ENCODE assay signal across 9 mouse cellular contexts in genomic region chr12:51402060-51402698, GRCm38 (mm10). TPM values are rescaled to one million over a fixed set of nuclear protein-coding genes. Genes with fewer than 3 reads are reported as not detected.
A peak's percentile ranks its signal among the peaks of the same experiment; 100 is the strongest.
DNase-seq lines count a peak whose midpoint lies in the region; ATAC-seq lines count a peak whose summit lies in the region.
"Had no signal": no experiment of that assay in that cellular context is flagged by ENCODE, and none has a peak within 500 bp of the region (broad histone marks: within the 10 kb centered on the region; RNA-seq: fewer than 3 reads in every experiment).

No protein-coding gene starts in this region.

- H3K9ac ChIP-seq in hindbrain, embryonic 16.5 days (ENCODE audit: low read depth, low read length), result no peak overlapping the region
- H3K9ac ChIP-seq: limb, embryonic 12.5 days had no signal

- WGBS in hindbrain, embryonic 10.5 days, result 78% methylated on average over 5 of the region's 5 CpGs
- 65% methylated on average over 5 of the region's 5 CpGs for WGBS in hindbrain, embryonic 16.5 days

- peaks cover 72% of the 10 kb centered on the region for H3K36me3 ChIP-seq in hindbrain, embryonic 10.5 days
- H3K36me3 ChIP-seq in hindbrain, embryonic 16.5 days (ENCODE audit: control insufficient read depth, insufficient read depth, low read length), result peaks cover 10% of the 10 kb centered on the region

- H3K9me3 ChIP-seq in hindbrain, embryonic 10.5 days, result no peaks in the 10 kb centered on the region
- H3K9me3 ChIP-seq in hindbrain, embryonic 16.5 days (ENCODE audit: control insufficient read depth, low read length), result no peaks in the 10 kb centered on the region
- H3K9me3 ChIP-seq: limb, embryonic 12.5 days had no signal

- H3K4me1 ChIP-seq in hindbrain, embryonic 10.5 days (replicated peaks), result no peaks in the 10 kb centered on the region
- H3K4me1 ChIP-seq in hindbrain, embryonic 16.5 days (ENCODE audit: control insufficient read depth, insufficient read depth, low read depth, low read length), result no peaks in the 10 kb centered on the region
- H3K4me1 ChIP-seq: limb, embryonic 12.5 days had no signal

- H3K4me3 ChIP-seq in hindbrain, embryonic 10.5 days, result no peak overlapping the region
- no peak overlapping the region for H3K4me3 ChIP-seq in hindbrain, embryonic 16.5 days (ENCODE audit: low read length)
- H3K4me3 ChIP-seq: limb, embryonic 12.5 days had no signal

- no peak overlapping the region for H3K4me2 ChIP-seq in hindbrain, embryonic 16.5 days (ENCODE audit: low read length)
- H3K4me2 ChIP-seq: limb, embryonic 12.5 days had no signal

- DNase-seq in hindbrain, embryonic 10.5 days (ENCODE audit: low spot score), result peak; percentile 8
- DNase-seq in thymus, postnatal 0 days (ENCODE audit: low spot score), result peak; percentile 15
- no peak for DNase-seq in thymus, postnatal 10 days (ENCODE audit: low spot score in 2 of 2)
- peak; percentile 19 for DNase-seq in fibroblast of lung, adult 2 months (ENCODE audit: low read depth)
- no peak for DNase-seq in urinary bladder, adult 2 months (ENCODE audit: low spot score)
- DNase-seq in gastrocnemius, adult 8-10 months (ENCODE audit: low spot score in 2 of 2), result no peak

- no peaks in the 10 kb centered on the region for H3K27me3 ChIP-seq in hindbrain, embryonic 10.5 days (ENCODE audit: insufficient read depth, poor library complexity, severe bottlenecking)
- H3K27me3 ChIP-seq in hindbrain, embryonic 16.5 days (replicated peaks; ENCODE audit: control insufficient read depth, insufficient read depth, low read length), result no peaks in the 10 kb centered on the region
- H3K27me3 ChIP-seq: limb, embryonic 12.5 days had no signal

- H3K27ac ChIP-seq in hindbrain, embryonic 10.5 days, result no peak overlapping the region
- H3K27ac ChIP-seq in hindbrain, embryonic 16.5 days (ENCODE audit: low read depth, low read length), result no peak overlapping the region
- H3K27ac ChIP-seq: limb, embryonic 12.5 days had no signal

- ATAC-seq in hindbrain, embryonic 16.5 days, result no peak
- ATAC-seq in megakaryocyte-erythroid progenitor cell, adult 5-6 weeks (replicated peaks; ENCODE audit: low FRiP score, low TSS enrichment, poor library complexity, severe bottlenecking), result 0 out of 2 replicates have a peak, but pooled peaks have one; percentile 57

RNA-seq across cellular contexts. Expression of gene Scfd1, which starts 24.9 kb away (rescaled TPM):
- polyA plus RNA-seq in hindbrain, embryonic 10.5 days (2016; fragmentation: Nextera tagmentation; extraction: Ambion mirVana), result 60.3 and 62.1 TPM in 2 replicates
- 70.1 and 72.4 TPM in 2 replicates for polyA plus RNA-seq in hindbrain, embryonic 16.5 days (2015; fragmentation: Nextera tagmentation; extraction: Ambion mirVana)
- 65.5 and 66.0 TPM in 2 replicates for polyA plus RNA-seq in thymus, postnatal 0 days (2015; fragmentation: Nextera tagmentation; extraction: Ambion mirVana)
- total RNA-seq in megakaryocyte-erythroid progenitor cell, adult 5-6 weeks (2014; fragmentation: Nextera tagmentation), result 40.2 and 46.6 TPM in 2 replicates
- total RNA-seq in megakaryocyte-erythroid progenitor cell, adult 5-6 weeks (2017), result 86.3 and 89.4 TPM in 2 replicates
- 33.3 and 39.7 TPM in 2 replicates for polyA plus RNA-seq in urinary bladder, adult 2 months (2012; rRNA removed)
- 10 to 100 TPM; 14.0 to 19.6 (median 16.3) TPM for total RNA-seq in gastrocnemius, adult 8-10 months (2022)

RNA-seq across cellular contexts. Expression of gene G2e3, which starts 54.3 kb away (rescaled TPM):
- polyA plus RNA-seq in hindbrain, embryonic 10.5 days (2016; fragmentation: Nextera tagmentation; extraction: Ambion mirVana), result 37.0 and 44.2 TPM in 2 replicates
- polyA plus RNA-seq in hindbrain, embryonic 16.5 days (2015; fragmentation: Nextera tagmentation; extraction: Ambion mirVana), result 12.6 and 13.2 TPM in 2 replicates
- polyA plus RNA-seq in thymus, postnatal 0 days (2015; fragmentation: Nextera tagmentation; extraction: Ambion mirVana), result 23.7 and 28.0 TPM in 2 replicates
- 21.0 and 27.1 TPM in 2 replicates for total RNA-seq in megakaryocyte-erythroid progenitor cell, adult 5-6 weeks (2014; fragmentation: Nextera tagmentation)
- total RNA-seq in megakaryocyte-erythroid progenitor cell, adult 5-6 weeks (2017), result 20.5 and 24.5 TPM in 2 replicates
- 5.7 and 7.3 TPM in 2 replicates for polyA plus RNA-seq in urinary bladder, adult 2 months (2012; rRNA removed)
- total RNA-seq in gastrocnemius, adult 8-10 months (2022), result 1 to 10 TPM; 1.4 to 2.1 (median 1.8) TPM

Comparison
In these comparisons a context has a peak if more than half of its experiments do, and no peak if none do; other contexts are left out.
1. DNase-seq: peak in hindbrain, embryonic 10.5 days (single experiment), thymus, postnatal 0 days (single experiment) and fibroblast of lung, adult 2 months (single experiment); none in thymus, postnatal 10 days (0 of 2), urinary bladder, adult 2 months (single experiment) and gastrocnemius, adult 8-10 months (0 of 2).